Mouse (Mus musculus) ovary, postnatal 36 days (tissue): ENCODE measurements around the gene Kiz.

Experiments
- DNase-seq: peaks from one replicate; pipeline ENCODE4 v3.0.0; 2022; ENCODE audit warnings: low spot score, mixed read lengths

Kiz gene

GRCm38 (mm10) chr2:146855599-146856039 is at the start of gene Kiz:
Kiz (plus strand) TSS chr2:146855864.
- DNase-seq = peak; percentile 96

- DNase-seq = no peak
Observed at GRCm38 (mm10) chr2:146809706-146810256, 45.9 kb upstream of the Kiz start.

GRCm38 (mm10) chr2:146810695-146811094 is 45.0 kb upstream of the Kiz start:
- DNase-seq = no peak

- DNase-seq = no peak
Observed at GRCm38 (mm10) chr2:146814978-146815377, 40.7 kb upstream of the Kiz start.

- no peak for DNase-seq
Observed at GRCm38 (mm10) chr2:146819065-146819464, 36.6 kb upstream of the Kiz start.

GRCm38 (mm10) chr2:146823483-146823951 is 32.1 kb upstream of the Kiz start:
- DNase-seq = no peak

- DNase-seq = no peak
Observed at GRCm38 (mm10) chr2:146824043-146824442, 31.6 kb upstream of the Kiz start.

GRCm38 (mm10) chr2:146828006-146828405 is 27.7 kb upstream of the Kiz start:
- no peak for DNase-seq

- DNase-seq = no peak
Observed at GRCm38 (mm10) chr2:146833222-146834063, 22.2 kb upstream of the Kiz start.

GRCm38 (mm10) chr2:146834064-146834313 is 21.7 kb upstream of the Kiz start:
- DNase-seq = no peak

- DNase-seq = peak; percentile 20
Observed at GRCm38 (mm10) chr2:146834314-146835201, 21.1 kb upstream of the Kiz start.

GRCm38 (mm10) chr2:146835241-146835990 is 20.2 kb upstream of the Kiz start:
- no peak for DNase-seq

- no peak for DNase-seq
Observed at GRCm38 (mm10) chr2:146836246-146836645, 19.4 kb upstream of the Kiz start.

GRCm38 (mm10) chr2:146836871-146837550 is 18.7 kb upstream of the Kiz start:
- no peak for DNase-seq

- DNase-seq = no peak
Observed at GRCm38 (mm10) chr2:146837653-146838052, 18.0 kb upstream of the Kiz start.

GRCm38 (mm10) chr2:146838596-146839302 is 16.9 kb upstream of the Kiz start:
- no peak for DNase-seq

- DNase-seq = peak; percentile 14
Observed at GRCm38 (mm10) chr2:146839303-146840030, 16.2 kb upstream of the Kiz start.

GRCm38 (mm10) chr2:146847863-146848262 is 7.8 kb upstream of the Kiz start:
- DNase-seq = no peak

- DNase-seq = no peak
Observed at GRCm38 (mm10) chr2:146856120-146856519, 456 bp downstream of the Kiz start.

- no peak for DNase-seq
Observed at GRCm38 (mm10) chr2:146856853-146857252, 1.2 kb downstream of the Kiz start.
